Mouse (Mus musculus) urinary bladder, postnatal 4 days (tissue): Measurements from ENCODE around the gene Proz.
"Not testable (repeated sequence)": the region's sequence is repeated elsewhere in the genome, so short reads cannot be mapped to it uniquely, and the experiment has no call there.

Experiments used
- DNase-seq, 2 experiments: peaks; one replicate each; pipeline ENCODE4 v3.0.0; 2021 to 2022; ENCODE audit warnings: low spot score in 2 of 2

The Proz gene

DNA sequence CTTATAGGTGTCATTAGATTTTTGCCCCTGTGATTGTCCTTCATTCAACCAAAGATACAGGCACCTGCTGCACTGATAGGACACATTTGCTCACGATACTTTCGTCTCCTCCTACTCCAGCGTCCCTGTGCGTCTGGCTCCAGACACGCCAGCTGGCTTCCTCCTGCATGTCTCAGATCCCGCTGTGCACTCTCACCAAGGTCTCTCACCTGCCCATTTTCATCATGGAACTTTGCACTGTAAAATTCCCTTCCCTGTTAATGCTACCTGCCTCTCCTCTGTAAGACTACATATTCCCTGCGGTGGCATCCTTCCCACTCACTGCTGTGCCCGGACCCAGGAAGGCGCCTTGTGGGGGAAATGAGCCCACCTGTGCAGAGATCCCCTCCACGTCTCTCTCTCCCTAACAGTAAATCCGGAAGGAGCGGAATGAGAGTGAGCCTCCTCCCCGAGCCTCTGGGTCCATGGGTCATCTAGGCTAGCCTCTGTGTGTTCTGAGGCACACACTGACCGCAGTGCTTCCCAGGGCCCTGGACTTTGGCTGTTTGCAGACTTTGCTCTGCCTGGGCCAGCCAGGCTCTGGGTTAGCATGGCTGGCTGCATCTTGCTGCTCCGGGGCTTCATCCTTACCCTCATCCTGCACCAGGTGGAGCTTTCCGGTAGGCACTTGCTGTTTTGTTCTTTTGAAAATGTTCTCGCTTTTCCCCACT is at the start of gene Proz:
Gene Proz (plus strand): TSS at position 474 of the 710 bp plus-strand sequence.
- no peak for DNase-seq

DNA sequence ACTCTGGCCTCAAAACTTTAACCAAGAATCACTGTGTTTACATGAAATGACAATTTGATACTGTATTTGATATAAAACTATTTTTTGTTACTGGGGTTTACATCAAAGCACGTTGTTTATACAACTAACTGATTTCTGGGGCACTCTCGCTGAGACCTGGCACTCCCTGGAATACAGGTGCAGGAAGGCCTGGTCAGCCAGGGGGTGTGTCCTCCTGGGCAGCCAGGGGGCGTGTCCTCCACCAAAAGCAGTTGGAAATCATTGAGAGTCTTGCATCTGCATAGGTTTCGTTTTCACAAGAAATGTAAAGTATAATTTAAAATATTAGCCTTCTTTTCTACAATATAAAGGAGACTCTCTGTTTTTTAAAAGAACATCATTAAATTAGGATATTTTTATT is 41.2 kb upstream of the Proz start:
- no peak for DNase-seq

- DNase-seq, result no peak
Observed at GRCm38 (mm10) chr8:13021830-13022229, 38.9 kb upstream of the Proz start.

DNA sequence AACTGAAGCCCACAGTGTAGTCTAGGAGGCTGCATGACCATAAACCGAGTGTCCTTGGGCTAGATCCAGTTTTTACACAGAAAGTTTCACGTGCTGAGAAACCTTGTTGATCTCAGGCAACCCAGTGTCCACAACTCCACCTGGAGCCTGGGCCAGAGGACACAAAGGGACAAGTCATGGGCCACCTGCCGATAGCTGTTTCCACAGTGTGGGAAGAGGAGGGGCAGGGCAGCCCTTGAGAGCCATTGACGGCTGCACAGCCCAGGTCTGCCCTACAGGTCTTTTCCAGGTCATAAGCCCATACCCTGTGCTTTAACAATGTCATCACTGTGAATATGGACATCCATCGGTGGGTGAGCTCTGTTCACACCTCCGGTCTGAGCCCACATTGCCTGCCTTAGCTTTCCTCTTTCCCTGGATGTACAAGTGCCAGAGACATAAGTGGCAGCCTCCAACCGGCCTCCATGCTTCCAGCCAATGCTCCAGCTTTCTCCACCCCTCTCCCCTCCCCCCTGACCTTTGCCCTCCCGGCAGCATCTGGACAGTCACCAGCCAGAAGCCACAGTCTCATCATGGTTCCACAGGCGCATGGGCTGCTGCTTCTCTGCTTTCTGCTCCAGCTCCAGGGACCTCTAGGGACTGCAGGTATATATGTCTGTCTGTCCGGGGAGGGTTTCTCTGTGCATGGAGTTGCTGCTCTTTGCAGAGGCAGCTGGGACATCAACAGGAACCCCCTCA is 35.1 kb upstream of the Proz start, which contains the start of gene F7:
Gene F7 (plus strand): TSS at position 548 of the 738 bp plus-strand sequence.
- no peak for DNase-seq

- DNase-seq, result no peak
Observed at GRCm38 (mm10) chr8:13027615-13028014, 33.1 kb upstream of the Proz start.

- no peak for DNase-seq
Observed at GRCm38 (mm10) chr8:13028482-13028881, 32.2 kb upstream of the Proz start.

GRCm38 (mm10) chr8:13036346-13036812 is 24.3 kb upstream of the Proz start:
- no peak for DNase-seq

DNA sequence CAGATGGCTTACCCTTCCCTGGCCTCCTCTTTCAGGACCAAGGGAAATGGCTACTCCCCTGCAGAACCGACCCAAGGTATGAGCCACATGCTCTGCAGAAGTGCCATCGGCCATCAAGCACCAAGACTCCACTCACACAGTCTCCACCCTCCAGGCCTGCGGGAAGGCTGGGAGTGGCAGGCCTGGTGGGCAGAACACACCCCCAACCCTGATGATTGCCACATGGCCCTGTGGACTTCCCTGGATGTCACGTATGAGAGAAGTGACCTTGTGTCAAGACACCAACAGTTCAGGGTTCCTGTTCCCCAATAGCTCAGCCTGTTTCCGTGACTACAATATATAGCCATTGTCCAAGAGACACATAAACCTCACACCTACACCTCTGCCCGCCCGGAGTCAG is 23.7 kb upstream of the Proz start, which contains the start of gene F10:
Gene F10 (plus strand): TSS at position 294 of the 400 bp plus-strand sequence.
- no peak for DNase-seq

GRCm38 (mm10) chr8:13037569-13037968 is 23.1 kb upstream of the Proz start:
- DNase-seq, result no peak

GRCm38 (mm10) chr8:13039054-13039453 is 21.7 kb upstream of the Proz start:
- DNase-seq, result no peak

GRCm38 (mm10) chr8:13041459-13041858 is 19.3 kb upstream of the Proz start:
- DNase-seq, result no peak

- no peak for DNase-seq
Observed at GRCm38 (mm10) chr8:13047652-13048051, 13.1 kb upstream of the Proz start.

GRCm38 (mm10) chr8:13050550-13050949 is 10.2 kb upstream of the Proz start:
- DNase-seq, result no peak

- DNase-seq, result no peak
Observed at GRCm38 (mm10) chr8:13057351-13057750, 3.4 kb upstream of the Proz start.

DNA sequence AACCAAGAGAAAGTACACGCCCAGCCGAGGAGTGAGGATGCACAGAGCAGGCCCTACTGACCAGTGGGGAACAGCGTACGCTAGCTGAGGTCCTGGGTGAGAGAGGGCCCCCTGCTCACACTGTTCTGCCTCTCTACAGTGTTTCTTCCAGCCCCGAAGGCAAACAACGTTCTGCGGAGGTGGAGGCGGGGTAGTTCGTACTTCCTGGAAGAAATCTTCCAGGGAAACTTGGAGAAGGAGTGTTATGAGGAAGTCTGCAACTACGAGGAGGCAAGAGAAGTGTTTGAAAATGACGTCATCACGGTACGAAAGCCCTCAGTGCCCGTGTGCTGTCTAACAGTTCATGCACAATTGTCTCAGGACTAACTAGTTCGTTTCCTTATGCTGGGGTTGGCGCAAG is 2.4 kb downstream of the Proz start:
- no peak for DNase-seq

GRCm38 (mm10) chr8:13073255-13073654 is 12.5 kb downstream of the Proz start:
- no peak for DNase-seq

DNA sequence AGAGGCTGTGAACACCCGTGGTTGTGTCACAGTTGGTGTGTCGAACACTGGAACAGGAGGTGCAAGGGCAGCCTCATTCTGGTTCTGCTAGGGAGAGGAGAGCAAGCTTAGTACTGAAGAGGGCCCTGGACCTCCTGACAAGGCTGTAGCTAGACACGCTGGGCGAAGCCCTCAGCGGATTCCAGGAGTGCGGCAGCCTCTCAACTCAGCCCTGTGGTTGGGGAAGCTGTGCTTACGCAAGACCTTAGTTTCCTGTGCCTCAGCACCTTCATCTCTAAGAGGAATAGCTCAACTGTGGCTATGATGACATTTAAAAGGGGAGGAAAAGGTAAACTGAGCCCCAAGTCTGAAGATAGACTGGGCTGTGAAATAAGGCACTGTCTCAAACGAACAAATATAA is 14.3 kb downstream of the Proz start:
- no peak for DNase-seq

DNA sequence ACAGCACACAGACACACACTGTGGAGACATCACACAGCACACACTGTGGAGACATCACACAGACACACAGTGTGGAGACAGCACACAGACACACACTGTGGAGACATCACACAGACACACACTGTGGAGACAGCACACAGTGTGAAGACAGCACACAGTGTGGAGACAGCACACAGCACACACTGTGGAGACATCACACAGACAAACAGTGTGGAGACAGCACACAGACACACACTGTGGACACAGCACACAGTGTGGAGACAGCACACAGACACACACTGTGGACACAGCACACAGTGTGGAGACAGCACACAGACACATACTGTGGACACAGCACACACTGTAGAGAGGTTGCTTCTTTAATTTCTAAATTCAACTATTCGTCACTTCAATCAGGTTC is 14.9 kb downstream of the Proz start:
- DNase-seq, result not testable (repeated sequence)

GRCm38 (mm10) chr8:13077542-13077941 is 16.8 kb downstream of the Proz start:
- no peak for DNase-seq

DNA sequence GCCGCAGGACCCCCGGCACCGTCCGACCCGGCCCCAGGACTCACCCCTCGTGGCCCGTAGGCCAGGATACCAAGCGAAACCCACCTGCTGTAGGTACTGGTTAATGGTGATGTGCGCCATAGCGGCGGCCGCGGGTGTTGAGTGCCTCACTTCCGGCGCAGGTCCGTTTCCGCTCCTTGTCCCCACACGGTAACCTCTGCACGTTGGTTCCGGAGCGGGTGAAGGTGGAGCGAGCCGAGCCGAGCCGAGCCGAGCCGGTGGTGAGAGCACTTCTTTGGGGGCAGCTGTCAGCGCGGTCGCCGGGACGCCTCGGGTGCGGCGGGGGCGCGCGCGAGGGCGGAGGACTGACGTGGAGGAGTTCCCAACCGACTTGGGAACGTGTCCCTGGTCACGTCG is 44.0 kb downstream of the Proz start:
- DNase-seq, result peak; percentile 89 to 94

- peak; percentile 95 to 97 for DNase-seq
Observed at GRCm38 (mm10) chr8:13105087-13105881, 44.6 kb downstream of the Proz start, which contains the start of the genes Pcid2 and Cul4a. Gene Pcid2 (minus strand): TSS chr8:13105459. Gene Cul4a (plus strand): TSS chr8:13105621.
